Mouse (Mus musculus) layer of hippocampus, adult 9-10 months (tissue): ENCODE measurements around the gene Ap4s1.

Source experiments
- DNase-seq: peaks from one replicate; pipeline ENCODE4 v3.0.0; 2022; ENCODE audit warnings: low spot score

Ap4s1 gene

DNA sequence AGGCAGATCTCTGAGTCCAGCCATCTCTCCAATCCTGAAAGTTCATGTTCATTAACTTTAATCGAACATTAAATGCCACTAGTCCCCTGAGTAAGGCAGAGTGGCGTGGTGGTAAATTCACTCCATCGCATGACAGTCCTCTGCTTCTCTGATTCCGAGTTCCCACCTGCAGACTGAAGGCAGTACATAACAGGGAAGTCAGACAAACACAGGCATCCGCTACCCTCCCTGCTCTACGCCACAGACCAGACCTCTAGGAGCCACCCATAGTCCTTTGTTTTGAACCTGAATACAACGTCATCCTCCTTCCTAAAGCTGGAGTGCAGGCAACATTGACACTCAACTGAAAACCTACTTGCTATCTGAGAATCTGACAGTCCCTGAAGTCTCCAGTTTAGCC lies 13.7 kb downstream of the Ap4s1 start:
- no peak for DNase-seq

DNA sequence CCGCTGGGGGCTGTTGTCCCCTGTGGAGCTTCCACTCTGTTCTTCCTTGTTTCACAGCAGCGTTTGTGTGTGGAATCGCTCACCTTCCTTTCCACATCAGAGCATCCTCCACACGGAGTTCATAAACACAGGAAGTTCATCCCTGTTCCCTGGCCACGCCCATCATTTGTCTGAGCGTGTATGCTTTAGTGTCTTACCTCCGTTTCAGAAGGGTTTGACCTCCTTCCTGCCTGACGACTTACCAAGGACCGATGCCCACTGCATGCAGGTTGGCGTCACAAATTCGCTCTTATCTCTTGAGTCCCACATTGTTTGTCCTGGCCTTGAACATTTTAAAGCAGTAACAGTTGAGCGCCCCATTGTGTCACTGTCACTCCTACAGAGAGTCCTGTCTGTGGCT lies 14.9 kb downstream of the Ap4s1 start:
- DNase-seq: no peak

DNA sequence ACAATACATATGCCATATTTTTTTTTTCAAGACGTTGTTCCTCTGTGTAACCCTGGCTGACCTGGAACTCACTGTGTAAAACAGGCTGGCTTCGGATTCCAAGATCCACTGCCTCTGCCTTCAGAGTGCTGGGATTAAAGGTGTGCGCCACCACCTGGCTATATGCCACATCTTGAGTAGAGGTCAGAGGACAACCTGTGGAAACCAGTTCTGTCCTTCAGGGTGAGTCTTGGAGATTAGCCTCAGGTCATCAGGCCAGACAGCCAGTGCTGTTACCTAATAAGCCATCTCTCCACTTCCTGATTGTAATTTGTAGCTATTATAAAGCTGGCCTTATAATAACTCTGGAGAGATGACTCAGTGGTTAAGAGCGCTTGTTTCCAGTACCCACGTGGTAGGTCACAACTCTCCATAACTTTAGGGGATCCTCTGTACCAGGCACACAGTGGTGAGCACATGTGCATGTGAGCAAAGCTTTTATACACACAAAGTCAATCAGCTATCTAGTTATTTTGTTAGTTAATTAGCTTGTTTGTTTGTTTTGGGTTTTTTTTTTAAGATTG lies 15.9 kb downstream of the Ap4s1 start:
- DNase-seq: no peak

DNA sequence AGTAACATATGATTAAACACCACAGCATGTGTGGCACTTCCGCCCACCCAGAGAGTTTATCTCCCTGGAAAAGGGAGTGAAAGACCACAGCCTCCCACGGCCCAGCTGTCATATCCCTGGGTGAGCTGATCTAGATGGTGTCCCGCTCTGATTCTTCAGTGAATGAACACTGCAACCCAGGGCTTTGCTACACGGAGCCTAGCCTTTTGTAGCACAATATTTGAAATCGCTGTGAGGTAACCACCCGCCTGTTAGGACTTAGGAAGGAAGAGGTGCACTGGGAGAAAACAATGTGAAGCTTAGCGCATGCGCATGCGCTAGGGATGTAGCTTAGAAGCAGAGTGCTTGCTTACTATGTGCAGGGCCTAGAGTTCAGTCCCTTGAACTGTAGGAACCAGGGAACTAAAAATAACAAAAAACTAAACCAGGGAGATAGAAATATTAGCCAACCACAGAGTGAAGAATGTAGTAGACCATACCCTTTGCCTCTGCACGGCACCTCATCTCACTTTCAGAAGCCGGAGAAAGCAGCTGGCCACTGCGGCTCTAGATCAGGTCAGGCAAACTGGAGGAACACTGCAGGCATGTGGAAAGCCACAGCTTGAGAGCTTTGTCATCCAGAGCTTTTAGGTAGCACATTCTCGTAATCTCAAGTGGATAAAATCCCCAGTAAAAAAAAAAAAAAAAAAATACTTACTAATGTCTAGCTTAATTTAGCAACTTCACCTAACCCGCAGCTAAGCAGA lies 18.3 kb downstream of the Ap4s1 start:
- DNase-seq: peak; percentile 74

DNA sequence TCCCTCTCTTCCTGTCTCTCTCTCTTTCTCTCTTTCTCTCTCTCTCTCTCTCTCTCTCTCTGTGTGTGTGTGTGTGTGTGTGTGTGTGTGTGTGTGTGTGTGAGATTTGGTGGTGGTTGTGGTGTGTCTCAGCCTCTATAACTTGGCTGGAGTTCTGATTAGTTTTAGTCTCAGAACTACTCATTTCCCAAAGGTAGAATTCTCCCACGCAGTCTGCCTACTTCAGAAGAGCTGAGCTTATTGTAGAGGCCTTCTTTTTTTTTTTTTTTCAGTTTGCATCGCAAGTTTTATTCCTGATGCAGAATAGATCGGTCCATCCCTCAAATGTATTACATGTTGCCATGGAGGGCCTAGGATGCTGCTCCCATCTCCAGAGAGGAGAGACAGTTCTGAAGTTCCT lies 18.9 kb downstream of the Ap4s1 start:
- DNase-seq: no peak

DNA sequence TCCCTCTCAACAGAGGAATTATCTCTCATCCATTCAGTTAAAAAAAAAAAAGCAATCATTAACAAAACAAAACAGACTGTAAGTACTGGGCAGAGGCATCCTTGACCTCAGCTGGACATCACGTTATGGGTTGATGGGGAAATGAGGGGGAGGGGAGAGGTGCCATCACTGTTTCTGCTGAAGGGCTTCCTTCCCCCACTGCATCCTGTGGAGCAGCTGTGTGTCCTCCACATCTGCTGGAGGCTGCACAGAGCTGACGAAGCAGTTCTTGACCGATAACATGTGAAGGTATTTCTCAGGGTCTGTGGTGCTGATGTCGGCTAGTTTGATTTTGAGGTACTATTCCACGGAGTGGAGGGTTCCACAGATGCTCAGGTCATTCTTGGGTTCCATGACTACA lies 19.3 kb downstream of the Ap4s1 start:
- DNase-seq: no peak

DNA sequence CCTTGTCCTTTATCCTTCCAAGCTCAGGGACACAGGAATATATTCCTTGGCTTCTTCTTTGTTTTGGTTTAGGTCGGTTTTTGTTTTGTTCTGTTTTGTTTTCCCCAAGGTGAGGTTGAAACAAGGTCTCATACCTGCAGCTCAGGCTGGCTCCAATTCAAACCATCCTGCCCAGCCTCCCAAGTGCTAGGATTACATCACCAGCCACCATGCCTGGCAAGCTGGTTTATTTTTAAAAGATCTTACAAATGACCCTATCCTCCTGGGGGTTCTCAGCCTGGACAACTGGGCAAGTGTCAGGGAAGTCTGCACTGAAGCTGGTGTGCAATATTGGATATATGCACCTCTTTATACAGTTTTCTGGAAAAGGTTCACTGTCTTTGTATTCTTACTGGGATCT lies 21.9 kb downstream of the Ap4s1 start:
- DNase-seq: no peak

DNA sequence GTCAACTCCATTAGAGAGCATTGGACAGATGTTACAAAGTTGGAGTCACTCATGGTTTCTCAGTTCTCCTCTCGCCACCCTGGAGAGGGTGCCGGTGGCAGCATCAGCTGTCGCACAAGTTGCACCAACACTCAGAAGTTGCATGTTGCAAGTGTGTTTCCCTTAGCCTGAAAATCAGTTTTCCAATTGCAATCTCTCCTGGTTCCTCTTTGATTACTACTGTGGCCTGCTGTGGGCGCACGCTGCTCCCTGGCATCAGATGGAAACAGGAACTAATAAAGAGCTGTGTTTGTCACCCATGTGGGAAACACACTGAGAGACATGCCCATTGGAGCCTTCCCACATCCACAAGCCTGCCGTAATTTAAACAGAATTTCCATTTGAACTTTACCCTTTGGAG lies 27.8 kb downstream of the Ap4s1 start:
- no peak for DNase-seq

DNA sequence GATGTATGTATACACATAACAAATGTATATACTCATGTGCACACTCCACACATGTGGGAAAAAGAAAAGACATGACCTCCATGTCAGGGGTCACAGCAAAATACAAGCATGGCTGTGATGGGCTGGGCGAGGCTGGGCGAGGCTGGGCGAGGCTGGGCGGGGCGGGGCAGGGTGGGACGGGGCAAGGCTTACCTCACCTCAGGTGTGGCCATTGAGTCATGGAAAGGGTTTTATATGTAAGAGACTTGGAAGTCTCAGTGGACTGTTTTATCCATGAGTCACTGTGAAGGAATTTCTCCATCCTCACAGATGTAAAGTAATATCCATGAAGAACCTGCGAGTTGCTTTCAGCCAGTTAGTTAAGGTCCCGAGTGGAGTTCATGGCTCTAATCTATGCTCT lies 31.0 kb downstream of the Ap4s1 start:
- no peak for DNase-seq

DNA sequence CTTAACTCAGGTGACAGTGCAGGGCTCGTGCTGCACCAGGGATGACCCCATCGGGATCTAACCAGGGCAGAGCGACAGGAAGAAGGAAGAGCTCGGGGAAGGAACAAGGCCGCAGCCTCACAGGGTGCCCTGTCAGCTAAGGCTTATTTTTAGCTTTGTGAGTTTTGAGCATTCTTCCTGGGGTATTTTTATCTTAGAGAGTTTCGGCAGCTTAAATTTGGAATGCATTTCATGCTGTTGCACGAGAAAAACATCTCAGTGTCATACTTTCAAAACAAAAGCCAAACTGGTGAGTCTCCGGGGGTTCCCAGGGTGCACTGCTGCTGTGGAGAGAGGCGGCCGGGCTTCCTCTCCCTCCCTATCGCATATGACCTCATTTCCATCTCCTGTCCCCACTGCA lies 38.2 kb downstream of the Ap4s1 start:
- no peak for DNase-seq

DNA sequence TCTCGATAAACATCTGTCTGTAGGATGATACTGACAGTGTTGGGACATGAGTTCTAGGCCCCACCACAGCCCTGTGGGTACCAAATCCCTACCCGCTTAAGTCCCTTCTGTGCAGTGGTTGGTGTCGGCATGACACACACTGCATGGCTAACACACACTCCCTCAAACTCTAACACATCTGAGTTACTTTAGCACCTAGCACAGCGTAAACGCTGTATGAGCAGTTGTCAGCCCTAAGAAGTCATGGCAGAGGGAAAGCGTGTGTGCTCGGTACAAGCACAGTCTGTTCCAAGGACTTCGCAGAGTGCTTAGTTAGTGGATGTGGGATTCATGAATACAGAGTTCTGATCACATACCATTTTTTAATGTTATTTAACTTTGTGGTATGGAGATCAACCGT lies 39.0 kb downstream of the Ap4s1 start:
- no peak for DNase-seq

DNA sequence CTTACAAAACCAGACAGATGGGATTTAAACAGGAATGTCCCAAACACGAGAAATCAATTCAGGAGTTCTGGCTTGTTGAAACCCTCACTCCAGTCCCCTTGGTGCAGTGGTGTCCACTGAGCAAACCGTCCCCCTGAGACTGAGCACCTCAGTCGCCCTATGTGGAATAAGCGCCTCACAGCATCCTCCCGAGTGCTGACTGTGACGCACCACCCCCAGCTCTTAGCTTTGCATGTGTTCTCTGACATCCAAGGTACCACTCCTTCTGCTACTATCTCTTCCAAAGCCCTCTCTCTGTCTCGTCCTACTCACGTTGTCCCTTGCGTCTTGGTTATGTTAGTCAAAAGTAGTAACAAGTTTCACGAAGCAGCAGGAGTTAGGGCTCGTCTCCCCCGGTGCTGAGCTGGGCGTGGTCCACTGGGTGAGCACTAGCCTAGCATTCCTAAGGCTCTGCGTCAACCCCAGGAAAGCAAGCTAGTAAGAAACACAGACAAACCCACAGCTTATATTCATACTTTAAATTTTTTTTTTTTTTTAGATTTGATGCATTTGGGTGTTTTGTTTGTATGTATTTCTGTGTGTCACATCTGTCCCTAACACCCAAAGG lies 43.9 kb downstream of the Ap4s1 start:
- no peak for DNase-seq

DNA sequence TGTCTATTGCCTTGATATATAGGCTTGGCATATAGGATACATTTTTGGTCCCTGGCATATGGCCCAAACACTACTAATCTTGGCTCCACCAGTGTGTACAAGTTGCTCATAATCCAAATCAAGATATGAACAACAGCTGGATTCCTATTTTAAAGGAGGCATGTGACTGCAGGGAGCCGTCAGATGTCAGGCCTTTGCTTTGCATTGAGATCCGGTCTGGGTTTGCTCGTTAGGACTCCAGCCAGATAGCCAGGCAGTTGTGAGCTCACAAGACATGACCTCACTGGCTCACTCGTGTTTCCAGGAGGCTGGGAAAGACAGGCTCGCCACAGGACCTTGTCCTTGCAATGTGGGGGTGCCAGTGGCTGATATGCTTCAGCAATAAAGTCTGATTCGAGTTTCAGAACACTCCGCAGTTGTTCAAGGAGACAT lies 45.0 kb downstream of the Ap4s1 start:
- no peak for DNase-seq

DNA sequence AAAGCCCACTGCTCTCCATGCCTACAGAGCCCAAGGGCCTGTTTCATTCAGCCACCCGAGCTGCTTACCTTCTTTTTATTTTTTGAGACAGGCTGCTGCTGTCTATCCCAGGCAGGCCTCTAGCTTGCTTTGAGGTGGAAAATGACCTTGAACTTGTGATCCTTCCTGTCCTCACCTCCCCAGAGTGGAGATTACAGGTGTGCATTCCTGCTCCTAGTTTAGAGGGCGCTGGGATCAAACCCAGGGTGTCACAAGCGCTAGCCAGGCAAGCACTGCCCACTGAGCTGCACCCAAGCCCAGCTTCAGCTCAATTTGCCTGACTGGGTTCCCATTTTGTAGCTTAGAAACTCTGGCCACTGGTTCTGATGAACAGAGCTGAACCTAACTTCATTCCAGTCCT lies 45.5 kb downstream of the Ap4s1 start:
- no peak for DNase-seq

DNA sequence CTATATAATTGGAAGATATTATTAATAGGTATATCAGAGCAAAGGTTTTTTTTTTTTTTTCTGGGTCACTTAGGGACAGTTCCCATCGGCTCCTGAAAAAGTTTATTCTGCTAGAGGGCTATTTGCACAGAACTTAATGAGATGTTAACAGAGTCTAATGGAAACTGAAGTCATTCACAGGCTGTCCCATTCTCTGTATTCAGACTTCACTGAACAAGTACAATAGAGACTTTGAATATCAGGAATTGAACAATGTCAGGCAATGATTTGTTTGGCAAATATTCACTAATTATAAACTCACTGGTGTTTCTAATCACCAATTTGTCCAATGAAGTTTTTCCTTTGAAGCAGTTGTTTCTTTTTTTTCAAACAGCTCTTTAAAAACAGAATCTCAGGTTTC lies 46.0 kb downstream of the Ap4s1 start:
- no peak for DNase-seq

DNA sequence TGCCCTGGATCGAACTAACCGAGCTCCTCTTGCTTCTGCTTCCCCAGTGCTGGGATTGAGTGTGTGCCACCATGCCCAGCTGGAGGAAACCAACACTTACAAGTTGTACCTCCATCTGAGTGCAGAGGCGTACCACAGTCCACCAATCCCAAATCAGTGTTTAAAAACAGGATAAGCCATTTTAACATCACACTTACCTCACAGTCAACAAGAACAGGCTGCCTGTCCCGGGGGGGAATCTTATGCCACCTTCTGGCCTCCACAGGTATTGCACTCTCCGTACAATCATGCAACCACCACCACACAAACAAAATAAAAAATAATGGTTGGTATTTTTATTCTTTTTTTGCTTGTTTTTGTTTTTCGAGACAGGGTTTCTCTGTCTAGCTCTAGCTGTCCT lies 50.9 kb downstream of the Ap4s1 start:
- DNase-seq: no peak

DNA sequence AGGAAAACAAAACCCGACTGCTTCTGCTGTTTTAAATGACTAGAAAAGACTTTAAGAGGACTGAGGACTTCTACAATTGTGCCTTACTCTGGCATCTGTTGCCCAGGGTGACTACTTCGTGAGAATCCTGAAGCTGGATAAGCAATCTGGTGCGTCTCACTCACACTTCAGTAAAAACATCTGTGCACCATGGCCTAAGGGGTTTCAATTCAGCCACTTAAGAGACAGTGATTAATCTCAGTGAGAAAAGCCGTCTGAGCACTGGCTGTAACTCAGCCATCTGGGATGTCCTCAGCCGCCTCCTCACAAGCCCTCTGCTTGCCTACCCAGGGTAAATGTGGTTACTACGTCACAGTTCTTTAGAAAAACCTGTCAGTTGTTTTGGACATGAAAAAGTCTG lies 54.1 kb downstream of the Ap4s1 start:
- DNase-seq: no peak

DNA sequence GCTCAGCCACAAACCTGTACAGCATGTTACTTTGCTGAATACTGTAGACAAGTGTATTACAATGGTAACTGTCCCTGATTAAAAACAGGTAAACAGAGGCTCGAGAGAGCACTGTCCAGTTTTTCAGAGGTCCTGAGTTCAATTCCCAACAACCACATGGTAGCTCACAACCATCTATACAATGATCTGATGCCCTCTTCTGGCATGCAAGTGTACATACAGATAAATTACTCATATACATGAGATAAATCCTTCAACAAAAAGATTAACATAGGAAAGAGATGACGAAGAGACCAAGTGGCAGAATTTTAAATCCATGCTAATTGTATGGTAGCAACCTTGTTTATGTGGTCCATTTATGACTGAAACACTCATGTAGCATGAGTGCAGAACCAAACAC lies 56.5 kb downstream of the Ap4s1 start:
- DNase-seq: no peak

DNA sequence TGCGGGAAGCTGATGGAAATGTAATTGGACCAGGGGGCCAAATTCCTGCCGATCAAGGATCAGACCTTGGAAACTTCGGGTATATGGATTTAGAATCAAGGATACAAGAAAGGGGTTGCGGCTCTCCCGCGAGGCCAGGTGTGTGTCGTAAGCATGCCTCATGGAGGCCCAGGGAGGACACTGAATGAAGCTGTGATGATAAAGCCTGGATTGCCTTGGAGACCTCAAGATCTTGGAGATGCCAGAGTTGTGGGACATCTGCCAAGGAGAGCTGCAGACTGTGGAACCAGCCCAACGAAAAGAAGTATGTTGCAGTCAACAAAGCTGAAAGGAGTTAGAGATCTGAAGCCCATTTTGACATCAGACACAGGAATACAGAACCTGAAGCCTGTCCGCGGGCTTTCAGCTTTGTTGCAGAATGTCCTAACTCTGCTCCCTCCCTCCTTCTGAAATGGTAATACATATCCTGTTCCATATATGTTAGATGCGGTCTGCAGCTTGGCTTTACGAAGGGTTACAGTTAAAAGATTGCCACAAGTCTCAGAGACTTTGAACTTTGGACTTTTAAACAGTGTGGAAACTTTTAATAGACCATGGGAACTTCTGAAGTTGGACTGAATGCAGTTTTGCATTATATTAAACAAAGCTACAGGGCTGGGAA lies 65.2 kb downstream of the Ap4s1 start:
- no peak for DNase-seq

DNA sequence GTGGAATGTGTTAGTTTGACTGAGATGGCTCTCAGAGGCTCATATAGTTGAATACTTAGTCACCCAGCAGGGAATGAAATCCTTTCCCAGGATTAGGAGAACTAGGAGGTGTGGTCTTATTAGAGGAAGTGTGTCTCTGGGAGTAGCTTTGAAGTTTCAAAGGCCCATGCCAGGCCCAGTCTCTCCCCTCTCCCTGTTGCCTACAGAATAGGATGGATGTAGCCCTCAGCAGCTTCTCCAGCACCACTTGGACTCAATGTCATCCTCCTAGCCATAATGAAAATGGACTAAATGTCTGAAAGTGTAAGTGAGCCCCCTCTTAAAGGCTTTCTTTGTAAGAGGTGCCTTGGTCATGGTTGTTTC lies 65.7 kb downstream of the Ap4s1 start:
- no peak for DNase-seq

DNA sequence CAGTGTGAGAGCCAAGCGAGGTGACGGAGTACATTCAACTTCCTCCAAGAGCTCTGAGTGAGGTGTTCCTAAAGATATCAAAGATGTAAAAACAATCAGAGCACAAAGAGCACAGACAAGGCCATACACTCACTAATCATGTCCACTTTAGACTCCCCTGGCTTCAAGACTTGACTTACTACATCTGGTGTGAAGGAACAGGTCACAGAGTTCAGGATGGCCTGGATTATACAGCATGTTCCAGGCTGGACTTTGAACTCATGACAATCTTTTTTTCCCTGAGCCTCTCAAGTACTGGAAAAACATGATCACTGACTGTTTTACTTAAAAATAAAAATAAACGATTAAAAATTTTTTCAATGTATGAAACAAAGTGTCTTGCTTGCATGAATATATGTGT lies 68.5 kb downstream of the Ap4s1 start:
- DNase-seq: no peak

DNA sequence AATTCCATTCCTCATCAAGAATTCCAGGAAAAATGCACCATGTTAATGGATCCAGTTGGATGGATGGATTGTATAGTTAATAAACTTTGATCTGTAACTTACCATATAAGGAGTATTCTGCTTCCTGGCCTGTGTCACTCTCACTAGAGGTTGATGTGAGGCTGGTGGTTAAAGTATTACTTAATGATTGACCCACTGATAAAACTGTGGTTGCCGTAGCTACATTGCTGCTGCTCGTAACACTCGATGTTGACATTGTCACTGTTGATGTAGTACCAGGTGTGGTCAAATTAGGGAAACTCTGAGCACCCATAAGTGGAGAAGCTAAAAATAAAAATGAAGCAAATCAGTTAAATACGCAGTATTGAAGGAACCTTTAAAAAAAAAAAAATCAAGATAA lies 76.6 kb downstream of the Ap4s1 start:
- no peak for DNase-seq

DNA sequence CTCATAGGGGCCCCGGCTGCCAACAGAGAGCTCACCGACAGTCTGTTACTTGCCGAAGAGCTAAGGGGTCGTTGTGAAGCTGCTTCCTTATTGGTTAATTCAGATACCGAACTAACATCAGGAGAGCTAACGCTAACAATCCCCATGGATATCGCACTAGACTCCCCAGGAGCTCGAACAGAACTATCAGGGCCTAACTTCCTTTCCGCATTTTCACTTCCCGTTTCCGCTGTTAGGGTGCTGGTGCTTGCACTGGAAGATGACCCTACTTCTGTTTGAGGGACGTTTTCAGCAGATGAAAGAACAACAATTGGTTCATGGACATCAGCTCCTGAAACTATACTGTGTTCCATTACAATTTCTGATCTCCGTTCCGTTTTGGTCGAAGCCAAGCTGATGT lies 77.9 kb downstream of the Ap4s1 start:
- DNase-seq: no peak
